Mouse (Mus musculus) limb, embryonic 11.5 days (tissue): Measurements from ENCODE around the gene Taco1. TPM values are rescaled to one million over a fixed set of nuclear protein-coding genes. Genes with fewer than 3 reads are reported as not detected.
"Not testable (repeated sequence)": the region's sequence is repeated elsewhere in the genome, so short reads cannot be mapped to it uniquely, and the experiment has no call there.

Experiments used
- ATAC-seq: fragments of 200-750 bp; cut with Nextera tagmentation; 2 replicates; pipeline ENCODE4 v1.8.0; 2017; ENCODE audit warnings: low read depth; ENCODE audit not compliant: insufficient number of reproducible peaks, low FRiP score, low TSS enrichment
- DNase-seq: peaks from one replicate; pipeline ENCODE4 v3.0.0-alpha.2; 2015; ENCODE audit warnings: low spot score
- H3K27ac ChIP-seq: fragments of 300-500 bp; sonication (generic); replicated peaks from 2 replicates; pipeline ENCODE4 v1.5.1; 2014; ENCODE audit warnings: low read depth, mild to moderate bottlenecking, low read length
- H3K27me3 ChIP-seq: fragments of 300-500 bp; sonication (generic); 2 replicates; pipeline ENCODE4 v1.6.1; 2014; ENCODE audit warnings: mild to moderate bottlenecking, low read length, mixed read lengths; ENCODE audit not compliant: control insufficient read depth, insufficient read depth
- H3K36me3 ChIP-seq: fragments of 300-500 bp; sonication (generic); 2 replicates; pipeline ENCODE4 v1.6.1; 2014; ENCODE audit warnings: mild to moderate bottlenecking, low read length, moderate library complexity, mixed read lengths; ENCODE audit not compliant: control insufficient read depth, insufficient read depth
- H3K4me1 ChIP-seq: fragments of 300-500 bp; sonication (generic); 2 replicates; pipeline ENCODE4 v1.6.1; 2014; ENCODE audit warnings: low read length, mixed read lengths; ENCODE audit not compliant: control insufficient read depth, insufficient read depth
- H3K4me2 ChIP-seq: fragments of 300-500 bp; sonication (generic); 2 replicates; pipeline ENCODE4 v1.6.1; 2014; ENCODE audit warnings: low read depth, mild to moderate bottlenecking, moderate library complexity; ENCODE audit not compliant: severe bottlenecking
- H3K4me3 ChIP-seq: fragments of 300-500 bp; sonication (generic); 2 replicates; pipeline ENCODE4 v1.5.1; 2014; ENCODE audit warnings: low read depth, low read length
- H3K9ac ChIP-seq: fragments of 300-500 bp; sonication (generic); 2 replicates; pipeline ENCODE4 v1.6.1; 2014; ENCODE audit warnings: mild to moderate bottlenecking, low read length
- H3K9me3 ChIP-seq: fragments of 300-500 bp; sonication (generic); 2 replicates; pipeline ENCODE4 v1.6.1; 2016; ENCODE audit warnings: low read length; ENCODE audit not compliant: control insufficient read depth
- WGBS: fragments of 180-500 bp; shearing (Covaris S2); extraction: QIAGEN DNeasy Blood & Tissue Kit; methylation state at CpG from one replicate; pipeline ENCODE4 v1.1.7; 2014; 5-methylcytosine and 5-hydroxymethylcytosine counted together
- polyA plus RNA-seq: library from polyadenylated mRNA; unstranded; fragments of >200 nt; fragmentation: Nextera tagmentation; extraction: Ambion mirVana; gene quantifications from 2 replicates; pipeline ENCODE4 v1.2.1, GENCODE M21; 2014

Gene Taco1
- polyA plus RNA-seq, 1 experiment from 2014 or later, result 12.9 TPM

DNA sequence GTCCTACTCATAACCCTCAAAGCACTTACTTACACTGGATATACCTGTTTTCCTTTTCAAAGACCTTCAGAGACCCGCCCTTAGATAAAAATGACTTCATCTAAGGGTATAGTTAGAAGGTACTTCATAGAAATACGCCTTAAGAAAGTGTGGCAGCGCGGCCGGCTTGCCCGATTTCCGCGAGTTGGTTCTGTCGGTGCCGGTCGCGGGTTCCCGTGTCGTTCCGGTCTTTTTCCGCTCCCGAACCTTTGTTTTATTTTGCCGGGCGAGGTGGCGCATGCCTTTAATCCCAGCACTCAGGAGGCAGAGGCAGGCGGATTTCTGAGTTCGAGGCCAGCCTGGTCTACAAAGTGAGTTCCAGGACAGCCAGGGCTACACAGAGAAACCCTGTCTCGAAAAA lies 755 bp downstream of the Taco1 start:
- not testable (repeated sequence) for H3K27me3 ChIP-seq, H3K9me3 ChIP-seq, H3K27ac ChIP-seq, H3K4me1 ChIP-seq, ATAC-seq, H3K36me3 ChIP-seq
- DNase-seq, result peak; percentile 85
- H3K4me2 ChIP-seq, result peak overlapping the region; percentile 84
- 13% methylated on average over 23 of the region's 23 CpGs for WGBS
- H3K9ac ChIP-seq, result peak overlapping the region; percentile 83
- peak overlapping the region; percentile 95 for H3K4me3 ChIP-seq

DNA sequence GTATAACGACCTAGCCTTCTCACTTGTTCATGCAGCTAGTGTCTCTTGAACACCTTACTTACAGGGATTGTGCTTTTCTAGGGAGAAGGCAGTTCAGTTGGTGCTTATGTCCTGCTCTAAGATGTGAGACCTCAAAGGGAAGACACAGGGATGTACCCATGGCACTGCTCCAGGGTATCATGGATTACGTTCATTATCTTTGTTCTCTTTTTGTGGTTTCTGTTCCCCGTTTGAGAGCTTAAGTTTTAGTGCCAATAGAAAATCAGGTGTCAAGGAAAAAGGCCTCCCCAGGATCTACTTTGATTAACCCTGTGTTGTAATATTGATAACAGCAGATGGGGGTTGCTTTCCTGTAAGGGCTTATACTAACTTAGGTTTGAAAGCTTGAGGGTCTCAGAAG lies 7.9 kb downstream of the Taco1 start:
- Histone ChIP-seq H3K4me2 (no peak overlapping the region), H3K4me3 (no peak overlapping the region), H3K36me3 (peaks cover 5% of the 10 kb centered on the region; the same call in 1 of the 2 replicates), H3K27me3 (no peaks in the 10 kb centered on the region), H3K9ac (no peak overlapping the region), H3K9me3 (no peaks in the 10 kb centered on the region), H3K4me1 (no peaks in the 10 kb centered on the region), H3K27ac (no peak overlapping the region)
- no peak for ATAC-seq
- 85% methylated on average over 3 of the region's 3 CpGs for WGBS
- DNase-seq, result no peak

DNA sequence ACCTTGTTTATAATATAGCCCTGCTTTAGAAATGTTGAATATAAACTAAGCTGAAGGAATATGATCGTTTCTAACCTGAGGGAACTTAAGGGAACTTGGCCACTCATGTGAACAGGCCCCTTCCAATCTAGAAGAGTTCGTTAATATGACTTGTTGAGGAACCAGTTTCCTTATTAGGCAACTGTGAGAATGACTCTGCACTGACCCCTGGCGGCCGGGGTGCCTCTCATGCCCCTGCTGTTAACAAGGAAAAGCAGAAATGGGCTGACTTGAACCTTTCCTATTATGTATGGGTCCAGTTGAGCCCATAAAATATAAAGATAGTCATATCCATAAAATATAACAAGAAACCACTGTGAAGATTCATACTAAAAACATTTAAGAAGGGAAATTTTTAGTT lies 10.5 kb downstream of the Taco1 start:
- no peak overlapping the region for H3K4me2 ChIP-seq
- H3K9me3 ChIP-seq, result no peaks in the 10 kb centered on the region
- no peaks in the 10 kb centered on the region for H3K4me1 ChIP-seq
- ATAC-seq (no peak), DNase-seq (peak; percentile 90)
- no peak overlapping the region for H3K4me3 ChIP-seq
- H3K9ac ChIP-seq, result no peak overlapping the region
- 4% methylated on average over 4 of the region's 4 CpGs for WGBS
- H3K36me3 ChIP-seq, result peaks cover 5% of the 10 kb centered on the region; the same call in 1 of the 2 replicates
- H3K27me3 ChIP-seq, result no peaks in the 10 kb centered on the region
- H3K27ac ChIP-seq, result no peak overlapping the region

DNA sequence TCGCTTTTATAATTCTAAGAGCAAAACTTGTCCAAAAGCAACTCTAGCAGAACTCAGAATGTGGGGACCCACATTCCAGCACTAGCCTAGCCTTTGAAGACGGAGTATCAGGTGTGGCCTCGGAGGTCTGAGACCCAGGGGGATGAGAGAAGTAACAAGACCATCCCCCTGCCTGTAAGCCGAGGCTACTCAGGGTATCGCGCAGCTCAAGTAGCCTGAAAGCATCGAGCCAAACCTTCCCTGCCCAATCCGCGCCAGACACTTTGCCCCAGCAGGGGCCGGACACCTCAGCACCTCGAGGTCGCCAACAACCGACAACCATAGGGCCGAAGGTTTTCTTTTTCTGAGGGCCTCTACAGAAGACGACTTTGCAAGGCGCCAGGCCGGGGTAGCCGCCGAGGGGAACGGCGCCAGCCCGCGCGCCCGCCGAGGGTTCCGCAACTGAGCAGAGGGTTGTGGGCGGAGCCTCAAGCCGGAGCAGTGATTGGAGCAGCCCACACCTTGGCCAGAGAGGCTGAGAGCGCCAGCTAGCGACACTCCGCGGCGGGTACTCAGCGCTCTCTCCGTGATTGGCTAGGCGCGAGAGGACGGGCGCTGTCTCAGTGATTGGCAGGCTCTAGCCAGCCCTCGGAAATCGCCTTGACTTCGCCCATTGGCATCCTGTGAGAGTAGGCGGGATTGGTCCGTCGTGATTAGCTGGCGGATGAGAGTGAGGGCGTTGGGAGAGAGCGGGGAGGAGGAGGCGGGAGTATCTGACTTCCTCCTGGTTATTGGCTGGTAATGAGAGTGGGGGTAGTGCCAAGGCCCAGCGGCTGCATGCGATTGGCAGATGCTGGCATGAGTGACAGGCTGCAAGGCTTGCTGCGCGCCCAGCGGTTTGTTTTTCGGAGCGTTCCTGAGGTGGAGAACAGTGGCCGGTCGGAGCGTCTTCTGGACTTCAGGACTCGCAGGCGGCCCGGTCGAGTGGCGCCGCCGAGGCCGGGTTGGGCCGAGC lies 18.1 kb downstream of the Taco1 start, which contains the start of gene Map3k3:
Gene Map3k3 (plus strand): TSS at position 906 of the 994 bp plus-strand sequence.
- H3K4me3 ChIP-seq, result peak within 1 kb of the TSS; percentile 90
- H3K9me3 ChIP-seq, result no peaks in the 10 kb centered on the region
- H3K9ac ChIP-seq, result peak within 1 kb of the TSS; percentile 83
- H3K27ac ChIP-seq, result peak within 1 kb of the TSS; percentile 95
- DNase-seq (peak; percentile 98), ATAC-seq (peak; percentile 100)
- H3K36me3 ChIP-seq, result no peaks in the 10 kb centered on the region
- peaks cover 5% of the 10 kb centered on the region; the same call in 1 of the 2 replicates for H3K4me1 ChIP-seq
- peak within 1 kb of the TSS; percentile 50 for H3K4me2 ChIP-seq
- no peaks in the 10 kb centered on the region for H3K27me3 ChIP-seq
- WGBS, result under 1% methylated on average over 69 of the region's 69 CpGs

DNA sequence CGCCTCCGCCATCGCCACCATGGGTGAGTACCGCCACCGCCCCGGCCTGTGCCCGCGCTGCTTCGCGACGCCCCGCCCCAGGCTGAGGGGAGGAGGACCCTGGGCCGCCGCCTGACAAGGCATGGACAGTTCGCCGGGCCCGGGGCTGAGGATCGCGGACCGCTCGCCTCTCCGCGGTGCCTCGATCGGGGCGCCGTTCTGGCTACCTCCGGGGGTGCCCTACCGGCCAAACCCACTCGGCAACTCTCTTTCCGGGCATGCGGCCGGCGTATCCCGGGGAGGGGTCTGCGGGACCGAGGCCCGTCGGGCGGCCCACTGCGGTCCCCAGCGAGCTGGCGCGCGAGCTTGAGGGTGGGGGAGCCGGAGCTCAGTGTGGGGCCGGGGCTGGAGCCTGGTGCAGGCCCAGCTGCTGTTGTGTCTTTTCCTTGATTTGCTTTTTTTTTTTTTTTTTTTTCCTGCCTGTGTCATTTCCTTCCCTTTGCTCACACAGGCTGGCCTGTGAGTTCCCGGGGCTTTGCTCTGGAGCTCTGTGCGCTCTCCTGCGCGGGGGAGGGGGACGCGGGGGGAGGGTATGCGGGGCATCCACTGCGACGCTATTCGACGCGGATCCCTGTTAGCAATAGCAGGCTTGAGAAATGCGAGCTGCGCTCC lies 19.2 kb downstream of the Taco1 start:
- Histone ChIP-seq H3K9me3 (no peaks in the 10 kb centered on the region), H3K4me2 (peak overlapping the region; percentile 50), H3K27me3 (no peaks in the 10 kb centered on the region), H3K4me1 (peaks cover 5% of the 10 kb centered on the region; the same call in 1 of the 2 replicates), H3K9ac (peak overlapping the region; percentile 83), H3K36me3 (no peaks in the 10 kb centered on the region), H3K4me3 (peak overlapping the region; percentile 90), H3K27ac (peak overlapping the region; percentile 95)
- DNase-seq (peak; percentile 86), ATAC-seq (peak; percentile 27; the same call in 1 of the 2 replicates)
- WGBS, result under 1% methylated on average over 59 of the region's 61 CpGs

DNA sequence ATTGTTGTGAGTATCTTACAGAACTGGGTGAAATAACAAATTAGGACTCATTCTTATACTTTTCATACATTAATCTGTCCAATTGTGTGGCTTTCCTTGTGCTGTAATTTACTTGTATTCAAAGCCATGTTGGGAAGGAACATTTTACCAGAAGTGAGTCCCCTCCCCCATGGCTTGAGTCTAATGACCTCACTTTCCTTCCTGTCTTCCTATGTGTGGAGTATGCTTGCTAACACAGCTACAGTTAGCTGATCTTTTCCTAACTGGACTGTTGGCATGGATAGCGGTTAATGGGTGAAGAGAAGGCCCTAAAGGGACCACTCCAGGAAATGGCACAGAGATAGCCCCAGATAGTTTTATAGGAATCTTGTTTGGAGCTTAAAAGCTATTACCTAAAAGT lies 32.4 kb downstream of the Taco1 start:
- Histone ChIP-seq H3K4me3 (no peak overlapping the region), H3K27me3 (no peaks in the 10 kb centered on the region), H3K9me3 (no peaks in the 10 kb centered on the region), H3K4me2 (no peak overlapping the region), H3K36me3 (no peaks in the 10 kb centered on the region; the same call in 1 of the 2 replicates), H3K4me1 (no peaks in the 10 kb centered on the region), H3K9ac (no peak overlapping the region), H3K27ac (no peak overlapping the region)
- ATAC-seq (no peak), DNase-seq (no peak)
- 82% methylated on average over 1 of the region's 1 CpGs for WGBS

DNA sequence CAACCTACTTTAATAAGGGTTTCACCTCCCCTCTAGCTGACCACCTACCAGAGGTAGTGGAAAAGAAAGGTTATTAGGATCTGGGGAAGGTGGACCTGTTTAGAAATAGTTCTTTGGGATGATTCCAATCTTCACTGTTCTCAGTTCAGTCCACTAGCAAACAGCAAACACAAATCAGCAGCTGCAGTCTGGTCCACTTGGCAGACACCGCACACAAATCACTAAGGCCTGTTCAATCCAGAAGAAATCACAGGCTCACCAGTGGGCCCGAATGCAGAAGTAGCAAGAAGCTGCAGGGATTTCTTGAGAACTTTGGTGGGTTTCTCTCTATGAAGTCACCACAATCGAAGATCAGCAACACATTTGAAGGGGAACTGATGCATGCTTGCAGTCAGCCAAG lies 37.0 kb downstream of the Taco1 start:
- whole genome bisulfite sequencing, result 91% methylated on average over 3 of the region's 3 CpGs
- no peak overlapping the region for H3K9ac ChIP-seq
- H3K4me1 ChIP-seq, result no peaks in the 10 kb centered on the region
- no peaks in the 10 kb centered on the region for H3K27me3 ChIP-seq
- H3K4me2 ChIP-seq, result no peak overlapping the region
- H3K36me3 ChIP-seq, result no peaks in the 10 kb centered on the region; the same call in 1 of the 2 replicates
- DNase-seq, result no peak
- no peak overlapping the region for H3K27ac ChIP-seq
- no peaks in the 10 kb centered on the region for H3K9me3 ChIP-seq
- H3K4me3 ChIP-seq, result no peak overlapping the region
- no peak for ATAC-seq

DNA sequence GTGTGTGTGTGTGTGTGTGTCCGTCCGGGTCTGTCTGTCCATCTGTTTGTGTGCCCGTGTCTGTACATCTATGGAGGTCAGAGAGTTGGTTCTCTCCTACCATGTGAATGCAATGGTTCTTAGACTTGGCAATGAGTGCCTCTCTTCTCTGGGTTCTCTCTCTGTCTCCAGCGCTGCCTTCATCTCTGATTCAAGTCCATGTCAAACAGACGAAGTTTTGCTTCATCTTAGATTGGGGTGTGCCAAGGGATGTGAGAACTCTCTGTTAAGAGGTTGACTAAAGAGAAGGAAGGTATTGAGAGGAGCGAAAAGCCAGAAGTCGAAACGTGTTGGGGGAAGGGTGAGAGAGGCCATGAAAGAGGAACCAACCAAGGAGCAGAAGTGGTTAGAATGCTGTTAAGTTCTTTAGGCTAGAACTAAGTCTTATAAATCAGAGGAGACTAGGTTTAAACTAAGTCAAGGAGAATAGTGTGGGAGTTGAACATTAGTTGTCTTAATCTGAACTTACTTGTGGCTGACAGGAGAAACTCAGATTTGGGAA lies 40.3 kb downstream of the Taco1 start:
- Histone ChIP-seq H3K36me3 (no peaks in the 10 kb centered on the region), H3K4me3 (no peak overlapping the region), H3K4me2 (no peak overlapping the region), H3K4me1 (no peaks in the 10 kb centered on the region), H3K27me3 (no peaks in the 10 kb centered on the region), H3K27ac (no peak overlapping the region), H3K9me3 (no peaks in the 10 kb centered on the region), H3K9ac (no peak overlapping the region)
- ATAC-seq (no peak), DNase-seq (no peak)
- WGBS, result 88% methylated on average over 8 of the region's 8 CpGs
